Mouse (Mus musculus) neural tube, embryonic 11.5 days (tissue): ENCODE data around the gene Acer2. TPM values are rescaled to one million over a fixed set of nuclear protein-coding genes. Genes with fewer than 3 reads are reported as not detected.

Source experiments
- ATAC-seq: fragments of 200-750 bp; cut with Nextera tagmentation; 2 replicates; pipeline ENCODE4 v1.8.0; 2017; ENCODE audit warnings: moderate number of reproducible peaks, mild to moderate bottlenecking, moderate TSS enrichment, moderate library complexity; ENCODE audit not compliant: insufficient read depth, low FRiP score, low TSS enrichment
- DNase-seq: peaks from one replicate; pipeline ENCODE4 v3.0.0-alpha.2; 2015; ENCODE audit warnings: low spot score
- H3K27ac ChIP-seq: fragments of 300-500 bp; sonication (generic); 2 replicates; pipeline ENCODE4 v1.5.1; 2014; ENCODE audit warnings: low read depth, mild to moderate bottlenecking, low read length
- H3K27me3 ChIP-seq: fragments of 300-500 bp; sonication (generic); 2 replicates; pipeline ENCODE4 v1.6.1; 2014; ENCODE audit warnings: mild to moderate bottlenecking, low read length, mixed read lengths; ENCODE audit not compliant: control insufficient read depth, insufficient read depth
- H3K36me3 ChIP-seq: fragments of 300-500 bp; sonication (generic); 2 replicates; pipeline ENCODE4 v1.6.1; 2014; ENCODE audit warnings: mild to moderate bottlenecking, low read length, moderate library complexity, mixed read lengths; ENCODE audit not compliant: control insufficient read depth, insufficient read depth
- H3K4me1 ChIP-seq: fragments of 300-500 bp; sonication (generic); 2 replicates; pipeline ENCODE4 v1.6.1; 2014; ENCODE audit warnings: low read length, mixed read lengths; ENCODE audit not compliant: control insufficient read depth, insufficient read depth
- H3K4me2 ChIP-seq: fragments of 300-500 bp; sonication (generic); 2 replicates; pipeline ENCODE4 v1.6.1; 2014; ENCODE audit warnings: low read depth, mild to moderate bottlenecking, moderate library complexity
- H3K4me3 ChIP-seq: fragments of 300-500 bp; sonication (generic); 2 replicates; pipeline ENCODE4 v1.5.1; 2014; ENCODE audit warnings: low read depth, low read length
- H3K9ac ChIP-seq: fragments of 300-500 bp; sonication (generic); 2 replicates; pipeline ENCODE4 v1.6.1; 2014; ENCODE audit warnings: mild to moderate bottlenecking, low read length
- H3K9me3 ChIP-seq: fragments of 300-500 bp; sonication (generic); 2 replicates; pipeline ENCODE4 v1.6.1; 2016; ENCODE audit warnings: low read length; ENCODE audit not compliant: control insufficient read depth
- WGBS: fragments of 180-500 bp; shearing (Covaris S2); extraction: QIAGEN DNeasy Blood & Tissue Kit; methylation state at CpG from one replicate; pipeline ENCODE4 v1.1.7; 2014; 5-methylcytosine and 5-hydroxymethylcytosine counted together
- polyA plus RNA-seq: library from polyadenylated mRNA; unstranded; fragments of >200 nt; fragmentation: Nextera tagmentation; extraction: Ambion mirVana; gene quantifications from 2 replicates; pipeline ENCODE4 v1.2.1, GENCODE M21; 2014

Acer2 gene
- polyA plus RNA-seq, 1 experiment from 2014 or later = 9.3 TPM

DNA sequence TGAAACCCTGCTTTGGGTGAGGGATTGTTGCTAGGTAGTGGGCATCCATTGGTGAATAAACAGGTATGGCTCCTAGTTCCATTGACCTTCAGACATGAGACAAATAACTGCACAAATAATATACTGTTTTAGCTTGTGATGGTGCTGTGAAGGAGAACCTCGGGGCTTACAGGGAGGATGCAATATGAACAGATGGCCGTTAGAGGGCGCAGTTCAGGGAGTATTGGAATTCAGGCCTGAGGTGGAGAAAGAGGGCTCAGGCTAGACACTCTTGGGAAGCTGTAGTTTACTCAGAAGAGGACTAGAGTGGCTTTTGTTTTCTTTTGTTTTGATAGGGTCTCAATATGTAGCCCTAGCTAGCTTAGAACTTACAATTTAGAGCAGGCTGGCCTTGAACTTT is 30.8 kb downstream of the Acer2 start:
- no peak overlapping the region for H3K27ac ChIP-seq
- no peak for ATAC-seq
- no peak overlapping the region for H3K9ac ChIP-seq
- H3K27me3 ChIP-seq = no peaks in the 10 kb centered on the region
- H3K4me2 ChIP-seq = no peak overlapping the region
- WGBS = 33% methylated on average over 3 of the region's 3 CpGs
- H3K36me3 ChIP-seq = no peaks in the 10 kb centered on the region
- H3K4me3 ChIP-seq = no peak overlapping the region
- H3K9me3 ChIP-seq = no peaks in the 10 kb centered on the region
- no peak for DNase-seq
- no peaks in the 10 kb centered on the region for H3K4me1 ChIP-seq

DNA sequence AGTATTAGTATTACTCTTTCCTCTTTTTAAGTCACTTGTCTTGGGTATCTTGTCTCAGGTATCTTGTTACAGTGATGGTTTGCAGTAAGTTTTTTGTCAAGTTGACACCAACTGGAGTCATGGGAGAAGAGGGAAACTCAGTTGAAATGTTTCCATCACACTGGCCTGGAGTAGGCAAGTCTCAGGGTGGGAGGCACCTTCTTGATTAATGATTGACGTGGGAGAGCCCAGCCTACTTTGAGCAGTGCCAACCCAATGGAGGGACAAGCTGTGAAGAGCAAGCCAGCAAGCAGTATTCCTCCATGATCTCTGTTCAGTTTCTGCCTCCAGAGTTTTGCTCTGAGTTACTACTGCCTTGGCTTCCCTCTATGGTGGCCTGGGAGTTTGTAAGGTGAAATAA is 31.7 kb downstream of the Acer2 start:
- H3K27ac ChIP-seq = no peak overlapping the region
- no peaks in the 10 kb centered on the region for H3K4me1 ChIP-seq
- H3K4me3 ChIP-seq = no peak overlapping the region
- no peaks in the 10 kb centered on the region for H3K36me3 ChIP-seq
- no peak for ATAC-seq
- H3K27me3 ChIP-seq = no peaks in the 10 kb centered on the region
- 100% methylated on average over 1 of the region's 1 CpGs for WGBS
- no peak overlapping the region for H3K9ac ChIP-seq
- no peaks in the 10 kb centered on the region for H3K9me3 ChIP-seq
- no peak for DNase-seq
- H3K4me2 ChIP-seq = no peak overlapping the region

DNA sequence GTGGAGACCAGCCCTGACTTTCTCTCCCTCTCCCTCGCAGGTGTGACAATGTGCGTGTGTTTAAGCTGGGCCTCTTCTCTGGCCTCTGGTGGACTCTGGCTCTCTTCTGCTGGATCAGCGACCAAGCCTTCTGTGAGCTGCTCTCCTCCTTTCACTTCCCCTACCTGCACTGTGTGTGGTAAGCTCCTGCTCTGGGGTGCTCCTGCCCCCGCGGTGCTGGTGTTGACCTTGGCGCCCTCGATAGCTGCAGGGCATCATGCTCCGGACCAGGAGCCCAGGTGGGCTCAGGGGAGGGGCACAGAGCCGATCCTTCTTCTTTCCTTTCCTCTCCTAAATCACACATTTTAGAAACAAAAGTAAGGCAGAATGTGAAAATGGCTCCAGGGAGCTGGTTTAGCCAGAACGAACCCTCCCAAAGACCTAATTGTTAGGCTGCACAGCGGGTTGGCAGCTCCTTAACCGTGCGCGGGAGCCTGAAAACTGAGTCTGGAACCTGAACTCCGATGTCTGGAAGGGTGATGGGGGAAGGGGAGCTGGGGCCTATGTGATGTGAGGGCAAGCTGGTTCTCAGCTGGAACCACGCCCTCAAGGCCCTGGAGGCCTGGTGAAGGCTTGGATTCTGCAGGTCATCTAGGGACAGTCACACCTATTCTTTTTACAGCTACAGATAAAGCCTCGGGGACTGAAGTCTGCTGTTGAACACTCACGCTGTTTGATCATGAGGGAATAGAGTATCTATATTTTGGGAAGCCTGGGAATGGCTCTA is 37.6 kb downstream of the Acer2 start:
- H3K27me3 ChIP-seq = no peaks in the 10 kb centered on the region
- no peak overlapping the region for H3K27ac ChIP-seq
- no peaks in the 10 kb centered on the region for H3K9me3 ChIP-seq
- H3K4me1 ChIP-seq = no peaks in the 10 kb centered on the region
- no peaks in the 10 kb centered on the region for H3K36me3 ChIP-seq
- peak; percentile 43 for DNase-seq
- no peak overlapping the region; the same call in 1 of the 2 replicates for H3K9ac ChIP-seq
- WGBS = 16% methylated on average over 18 of the region's 18 CpGs
- H3K4me3 ChIP-seq = no peak overlapping the region
- no peak for ATAC-seq
- H3K4me2 ChIP-seq = no peak overlapping the region

DNA sequence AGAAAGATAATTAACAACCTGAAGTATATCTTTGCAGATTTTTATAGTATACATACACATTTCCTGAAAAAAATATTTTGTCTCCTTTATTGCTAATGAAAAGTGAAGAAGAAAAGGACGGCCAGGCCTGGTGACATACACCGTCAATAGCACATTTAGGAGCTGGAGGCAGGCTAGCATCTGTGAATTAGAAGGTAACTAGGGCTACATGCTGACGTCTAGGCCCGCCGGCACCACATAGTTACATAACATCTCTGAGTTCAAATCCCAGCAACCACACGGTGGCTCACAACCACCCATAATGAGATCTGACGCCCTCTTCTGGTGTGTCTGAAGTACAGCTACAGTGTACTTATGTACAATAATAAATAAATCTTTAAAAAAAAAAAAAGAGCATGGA is 38.6 kb downstream of the Acer2 start:
- no peak for DNase-seq
- Histone ChIP-seq H3K27ac (no peak overlapping the region), H3K4me1 (no peaks in the 10 kb centered on the region), H3K9ac (no peak overlapping the region), H3K36me3 (no peaks in the 10 kb centered on the region), H3K4me3 (no peak overlapping the region), H3K4me2 (no peak overlapping the region), H3K27me3 (no peaks in the 10 kb centered on the region), H3K9me3 (no peaks in the 10 kb centered on the region)
- no peak for ATAC-seq
- 70% methylated on average over 7 of the region's 7 CpGs for WGBS

DNA sequence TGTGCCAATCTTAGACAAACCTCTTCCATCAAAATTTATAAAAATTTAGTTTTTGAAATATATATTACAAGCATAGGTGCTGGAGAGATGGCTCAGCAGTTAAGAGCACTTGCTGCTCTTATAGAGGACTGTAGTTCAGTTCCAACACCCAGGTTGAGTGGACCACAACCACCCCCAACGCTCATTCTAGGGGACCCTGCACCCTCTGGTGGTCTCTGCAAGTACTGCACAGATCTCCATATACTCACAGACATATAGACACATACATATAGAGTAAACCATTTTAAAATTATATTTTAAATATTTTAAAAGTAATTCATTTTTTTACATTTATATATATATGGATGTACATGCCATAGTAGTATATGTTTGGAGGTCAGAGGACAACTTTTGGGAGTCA is 41.9 kb downstream of the Acer2 start:
- no peak for DNase-seq
- Histone ChIP-seq H3K4me2 (no peak overlapping the region), H3K4me1 (no peaks in the 10 kb centered on the region), H3K9ac (no peak overlapping the region), H3K4me3 (no peak overlapping the region), H3K27me3 (no peaks in the 10 kb centered on the region), H3K27ac (no peak overlapping the region), H3K36me3 (no peaks in the 10 kb centered on the region), H3K9me3 (no peaks in the 10 kb centered on the region)
- 55% methylated on average over 1 of the region's 1 CpGs for WGBS
- ATAC-seq = no peak

DNA sequence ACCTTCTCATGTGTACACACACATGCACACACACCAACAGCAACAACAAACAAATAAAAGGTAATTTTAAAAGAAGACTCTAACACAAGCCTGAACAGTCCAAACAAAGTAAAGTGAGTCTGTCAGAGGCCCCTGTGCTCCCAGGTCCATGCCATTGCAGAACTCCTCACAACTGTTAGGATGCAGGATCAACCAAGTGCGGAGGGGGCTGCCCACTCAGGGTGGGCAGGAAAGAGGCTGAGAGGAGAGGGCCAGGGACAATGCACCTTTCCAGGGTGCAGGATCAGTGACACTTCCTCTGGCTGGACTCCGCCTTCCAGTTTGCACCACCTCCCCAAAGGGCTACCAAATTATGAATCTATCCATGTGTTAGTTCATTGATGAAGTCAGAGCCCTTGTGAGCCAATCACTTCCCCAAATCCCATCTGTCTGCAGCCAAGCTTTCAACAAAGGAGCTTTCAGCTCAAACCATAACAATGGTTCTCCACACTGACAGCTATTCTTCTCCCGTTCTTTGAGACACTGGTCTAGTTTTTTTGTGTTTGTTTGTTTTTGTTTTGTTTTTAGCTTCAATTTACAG is 49.4 kb downstream of the Acer2 start:
- Histone ChIP-seq H3K9ac (no peak overlapping the region), H3K4me2 (no peak overlapping the region), H3K9me3 (no peaks in the 10 kb centered on the region), H3K27ac (no peak overlapping the region), H3K4me1 (no peaks in the 10 kb centered on the region), H3K27me3 (no peaks in the 10 kb centered on the region), H3K36me3 (no peaks in the 10 kb centered on the region), H3K4me3 (no peak overlapping the region)
- DNase-seq = no peak
- WGBS = 69% methylated on average over 3 of the region's 3 CpGs
- ATAC-seq = no peak

DNA sequence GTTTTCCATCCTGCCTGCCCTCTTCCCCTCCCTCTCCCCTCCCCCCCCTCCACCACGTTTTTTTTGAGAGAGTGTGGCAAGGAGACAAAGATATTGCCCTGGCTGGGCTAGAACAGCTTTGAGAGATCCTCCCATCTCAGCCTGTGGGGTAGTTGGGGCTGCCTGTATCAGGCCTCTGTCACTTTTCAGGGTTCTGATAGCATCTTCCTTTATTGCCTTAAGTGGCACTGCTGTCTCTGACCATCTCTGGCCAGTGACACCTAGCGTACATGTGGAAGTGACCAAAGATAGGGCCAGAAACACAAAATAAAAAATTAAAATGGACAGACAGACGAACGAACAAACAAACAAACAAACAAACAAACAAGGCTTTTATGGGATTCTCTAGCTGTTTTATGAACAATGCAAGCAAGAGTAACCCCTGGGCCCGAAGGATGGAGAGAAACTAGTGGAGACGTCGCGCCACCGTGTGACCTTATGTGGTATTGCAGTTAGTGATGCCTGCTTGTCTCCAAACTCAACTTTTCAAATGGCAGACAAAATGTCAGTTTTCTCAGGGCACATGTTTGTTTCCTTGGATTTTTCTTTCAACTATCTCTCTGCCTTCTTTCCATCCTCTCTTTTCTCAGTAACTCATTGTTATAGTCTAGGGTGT is 50.7 kb downstream of the Acer2 start:
- WGBS = 9% methylated on average over 9 of the region's 9 CpGs
- DNase-seq = peak; percentile 78
- Histone ChIP-seq H3K4me3 (no peak overlapping the region), H3K9me3 (no peaks in the 10 kb centered on the region), H3K27ac (no peak overlapping the region), H3K4me2 (no peak overlapping the region), H3K27me3 (no peaks in the 10 kb centered on the region), H3K36me3 (no peaks in the 10 kb centered on the region), H3K9ac (no peak overlapping the region), H3K4me1 (no peaks in the 10 kb centered on the region)
- ATAC-seq = no peak

DNA sequence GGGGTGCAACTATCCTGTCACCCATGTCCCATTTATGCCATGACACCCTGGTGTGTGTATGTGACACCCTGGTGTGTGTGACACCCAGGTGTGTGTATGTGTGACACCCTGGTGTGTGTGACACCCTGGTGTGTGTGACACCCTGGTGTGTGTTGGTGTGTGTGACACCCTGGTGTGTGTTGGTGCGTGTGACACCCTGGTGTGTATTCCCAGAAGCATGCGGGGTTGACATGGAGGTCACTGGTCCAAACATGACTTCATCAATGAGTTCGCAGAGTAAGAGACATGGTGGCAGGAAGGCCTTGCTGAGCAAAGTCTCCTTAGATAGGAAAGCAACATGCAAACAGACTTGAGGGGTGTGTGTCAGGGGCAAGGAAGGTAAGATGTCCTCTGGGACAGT is 52.8 kb downstream of the Acer2 start:
- Histone ChIP-seq H3K9me3 (no peaks in the 10 kb centered on the region), H3K27me3 (no peaks in the 10 kb centered on the region), H3K36me3 (no peaks in the 10 kb centered on the region), H3K27ac (no peak overlapping the region), H3K9ac (no peak overlapping the region), H3K4me3 (no peak overlapping the region), H3K4me1 (no peaks in the 10 kb centered on the region), H3K4me2 (no peak overlapping the region)
- WGBS = 82% methylated on average over 3 of the region's 3 CpGs
- DNase-seq (no peak), ATAC-seq (no peak)
